Mouse (Mus musculus): Measurements from ENCODE around the gene Cdh4. TPM values are rescaled to one million over a fixed set of nuclear protein-coding genes. Genes with fewer than 3 reads are reported as not detected.

The Cdh4 gene
- polyA plus RNA-seq, 1 experiment from 2014 or later: 22.6 TPM

DNA sequence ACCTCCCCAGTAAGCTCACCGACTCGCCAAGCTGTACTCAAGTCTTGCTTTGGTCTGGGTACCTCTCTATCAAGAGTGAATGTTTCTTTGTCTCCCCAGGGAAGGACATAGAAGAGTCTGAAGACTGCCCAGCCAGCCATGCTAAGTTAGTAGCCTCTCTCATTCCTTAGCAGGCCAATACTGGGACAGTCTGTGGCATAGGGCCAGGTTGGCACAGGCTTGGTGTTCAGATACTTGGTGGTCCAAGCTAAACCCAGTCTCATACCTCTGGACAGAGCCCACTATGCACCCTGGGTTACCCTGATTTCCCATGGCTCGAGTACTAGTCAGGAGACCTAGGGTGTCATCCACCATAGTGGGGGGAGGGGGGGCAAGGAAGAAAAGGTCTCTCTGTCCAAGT, 1.1 kb upstream of the Cdh4 start:
- H3K4me1 ChIP-seq: peaks cover 22% of the 10 kb centered on the region
- 63% methylated on average over 3 of the region's 3 CpGs for WGBS
- H3K36me3 ChIP-seq: no peaks in the 10 kb centered on the region
- H3K27me3 ChIP-seq (replicated peaks): peaks cover 25% of the 10 kb centered on the region
- no peak overlapping the region for H3K4me2 ChIP-seq (replicated peaks)
- no peak overlapping the region for H3K4me3 ChIP-seq
- no peak overlapping the region for H3K27ac ChIP-seq
- no peaks in the 10 kb centered on the region for H3K9me3 ChIP-seq
- no peak for ATAC-seq (ENCODE audit: low FRiP score, low read depth)
- H3K9ac ChIP-seq: no peak overlapping the region

DNA sequence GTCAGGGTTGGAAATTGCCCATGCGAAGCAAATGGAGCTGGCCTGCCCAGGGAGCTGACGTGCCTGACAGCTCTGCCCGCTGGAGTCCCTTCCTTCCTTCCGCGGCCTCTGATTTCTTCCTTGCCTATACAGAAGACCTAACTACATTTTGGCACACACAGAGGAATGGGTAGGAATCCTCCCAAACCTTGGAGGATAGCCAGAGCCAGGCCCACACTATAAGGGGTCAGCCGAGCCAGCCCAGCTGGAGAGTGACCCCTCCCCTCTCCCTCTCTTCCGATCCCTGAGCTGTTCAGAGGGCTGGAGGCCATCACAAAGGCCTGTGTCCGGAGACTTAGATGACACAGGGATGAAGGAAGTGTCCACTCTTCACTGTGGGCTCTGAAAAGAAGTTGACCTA, 514 bp upstream of the Cdh4 start:
- H3K9ac ChIP-seq: 0 out of 2 replicates have a peak overlapping the region, but pooled peaks have one; percentile 83
- peaks cover 25% of the 10 kb centered on the region for H3K27me3 ChIP-seq (replicated peaks)
- no peak overlapping the region for H3K4me3 ChIP-seq
- H3K27ac ChIP-seq: no peak overlapping the region
- WGBS: 4% methylated on average over 8 of the region's 8 CpGs
- H3K9me3 ChIP-seq: no peaks in the 10 kb centered on the region
- H3K4me1 ChIP-seq: peaks cover 22% of the 10 kb centered on the region
- ATAC-seq (ENCODE audit: low FRiP score, low read depth): peak; percentile 11
- H3K36me3 ChIP-seq: no peaks in the 10 kb centered on the region
- H3K4me2 ChIP-seq (replicated peaks): peak overlapping the region; percentile 66

GRCm38 (mm10) chr2:179442541-179443225, 452 bp downstream of the Cdh4 start:
- H3K9ac ChIP-seq: peak overlapping the region; percentile 83
- peak overlapping the region; percentile 42; the same call in 1 of the 2 replicates for H3K27ac ChIP-seq
- no peaks in the 10 kb centered on the region for H3K36me3 ChIP-seq
- peaks cover 25% of the 10 kb centered on the region for H3K27me3 ChIP-seq (replicated peaks)
- ATAC-seq (ENCODE audit: low FRiP score, low read depth): peak; percentile 80
- peak overlapping the region; percentile 71 for H3K4me3 ChIP-seq
- H3K4me1 ChIP-seq: peaks cover 22% of the 10 kb centered on the region
- H3K9me3 ChIP-seq: no peaks in the 10 kb centered on the region
- H3K4me2 ChIP-seq (replicated peaks): peak overlapping the region; percentile 66
- WGBS: under 1% methylated on average over 89 of the region's 95 CpGs

- ATAC-seq (ENCODE audit: low FRiP score, low read depth): peak; percentile 56
- H3K4me3 ChIP-seq: peak overlapping the region; percentile 71
- no peaks in the 10 kb centered on the region for H3K36me3 ChIP-seq
- H3K9me3 ChIP-seq: no peaks in the 10 kb centered on the region
- H3K9ac ChIP-seq: peak overlapping the region; percentile 83
- H3K27ac ChIP-seq: peak overlapping the region; percentile 42; the same call in 1 of the 2 replicates
- H3K4me2 ChIP-seq (replicated peaks): peak overlapping the region; percentile 66
- H3K27me3 ChIP-seq (replicated peaks): peaks cover 25% of the 10 kb centered on the region
- WGBS: under 1% methylated on average over 51 of the region's 51 CpGs
- peaks cover 22% of the 10 kb centered on the region for H3K4me1 ChIP-seq
These were observed 1.1 kb downstream of the Cdh4 start for GRCm38 (mm10) chr2:179443226-179443815.

DNA sequence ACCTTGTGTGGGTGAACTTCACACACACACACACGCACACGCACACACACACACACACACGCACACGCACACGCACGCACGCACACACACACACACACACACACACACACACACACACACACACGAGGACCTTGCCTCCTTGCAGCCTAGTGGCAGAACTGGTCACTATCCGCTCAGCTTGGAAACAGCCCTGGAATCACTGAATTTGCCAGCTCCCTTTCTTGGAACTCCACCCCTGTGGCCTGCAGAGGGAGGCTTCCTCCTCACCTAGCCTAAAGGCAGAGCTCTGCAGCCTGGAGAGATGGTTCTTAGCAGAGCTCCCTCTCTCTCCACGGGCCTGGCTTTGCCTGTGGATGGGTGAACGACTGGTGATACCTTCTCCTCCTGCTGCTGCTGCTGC, 1.7 kb downstream of the Cdh4 start:
- Histone ChIP-seq H3K4me3 (peak overlapping the region; percentile 71), H3K36me3 (peaks cover under 1% of the 10 kb centered on the region; the same call in 1 of the 2 replicates), H3K4me2 (replicated peaks) (peak overlapping the region; percentile 66), H3K4me1 (peaks cover 22% of the 10 kb centered on the region), H3K9ac (peak overlapping the region; percentile 83), H3K27ac (no peak overlapping the region), H3K9me3 (peaks cover 2% of the 10 kb centered on the region), H3K27me3 (replicated peaks) (peaks cover 25% of the 10 kb centered on the region)
- WGBS: 22% methylated on average over 5 of the region's 11 CpGs
- ATAC-seq (ENCODE audit: low FRiP score, low read depth): no peak

DNA sequence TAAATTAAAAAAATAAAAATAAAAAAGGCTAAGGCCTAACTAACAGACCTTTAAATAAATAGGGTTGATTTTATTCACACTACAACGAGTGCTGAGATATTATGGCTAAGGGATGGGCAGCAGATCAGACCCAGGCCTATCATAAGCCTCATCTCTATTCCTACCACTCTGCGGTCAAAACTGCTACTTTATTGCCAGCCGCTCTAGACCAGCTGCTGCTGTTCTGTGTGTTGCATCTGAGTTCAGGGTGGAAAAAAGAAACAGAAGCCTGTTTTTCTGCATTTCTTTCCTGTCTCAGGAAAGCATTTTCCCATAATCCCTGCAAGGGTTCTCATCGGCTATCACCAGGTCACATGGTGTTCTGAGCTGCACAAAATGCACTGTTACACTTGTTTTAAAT, 6.0 kb downstream of the Cdh4 start:
- no peak for ATAC-seq (ENCODE audit: low FRiP score, low read depth)
- peaks cover 5% of the 10 kb centered on the region for H3K9me3 ChIP-seq
- WGBS: 97% methylated on average over 4 of the region's 4 CpGs
- peaks cover 10% of the 10 kb centered on the region for H3K4me1 ChIP-seq
- no peak overlapping the region for H3K9ac ChIP-seq
- no peak overlapping the region for H3K4me2 ChIP-seq (replicated peaks)
- peaks cover 5% of the 10 kb centered on the region; the same call in 1 of the 2 replicates for H3K36me3 ChIP-seq
- no peak overlapping the region for H3K4me3 ChIP-seq
- H3K27ac ChIP-seq: no peak overlapping the region
- H3K27me3 ChIP-seq (replicated peaks): peaks cover 15% of the 10 kb centered on the region

- H3K27me3 ChIP-seq (replicated peaks): peaks cover 12% of the 10 kb centered on the region
- no peak overlapping the region for H3K4me3 ChIP-seq
- no peak overlapping the region for H3K4me2 ChIP-seq (replicated peaks)
- H3K36me3 ChIP-seq: peaks cover 5% of the 10 kb centered on the region; the same call in 1 of the 2 replicates
- ATAC-seq (ENCODE audit: low FRiP score, low read depth): no peak
- WGBS: 97% methylated on average over 1 of the region's 1 CpGs
- H3K4me1 ChIP-seq: peaks cover 2% of the 10 kb centered on the region
- H3K9ac ChIP-seq: no peak overlapping the region
- peaks cover 5% of the 10 kb centered on the region for H3K9me3 ChIP-seq
- H3K27ac ChIP-seq: no peak overlapping the region
These were observed 6.8 kb downstream of the Cdh4 start for GRCm38 (mm10) chr2:179449018-179449417.

DNA sequence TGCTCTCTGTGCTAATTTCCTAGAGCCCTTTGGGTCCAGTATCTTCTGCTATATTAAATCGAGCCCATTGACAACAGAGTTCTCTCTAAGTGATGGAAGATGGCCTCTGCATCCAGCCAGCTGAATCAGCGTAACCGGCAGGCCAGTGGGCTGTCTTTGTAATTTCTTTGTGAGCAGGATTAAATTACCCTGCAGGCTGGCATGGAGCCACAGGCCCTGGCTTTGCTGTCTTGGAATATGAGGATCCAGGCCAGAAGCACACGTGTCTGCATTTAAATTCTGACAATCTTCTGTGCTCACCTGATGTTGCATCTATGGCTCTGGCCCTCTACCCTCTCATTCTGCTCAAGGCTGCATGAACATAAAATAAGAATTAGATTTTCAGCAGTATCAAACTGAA, 17.0 kb downstream of the Cdh4 start:
- Histone ChIP-seq H3K4me2 (replicated peaks) (no peak overlapping the region), H3K9ac (no peak overlapping the region), H3K9me3 (peaks cover 70% of the 10 kb centered on the region), H3K27me3 (replicated peaks) (no peaks in the 10 kb centered on the region), H3K27ac (no peak overlapping the region), H3K4me1 (no peaks in the 10 kb centered on the region), H3K4me3 (no peak overlapping the region), H3K36me3 (peaks cover 36% of the 10 kb centered on the region)
- WGBS: 79% methylated on average over 4 of the region's 4 CpGs
- ATAC-seq (ENCODE audit: low FRiP score, low read depth): no peak

- peaks cover 34% of the 10 kb centered on the region for H3K36me3 ChIP-seq
- no peak for ATAC-seq (ENCODE audit: low FRiP score, low read depth)
- H3K4me2 ChIP-seq (replicated peaks): no peak overlapping the region
- H3K4me1 ChIP-seq: no peaks in the 10 kb centered on the region
- WGBS: 95% methylated on average over 2 of the region's 2 CpGs
- no peak overlapping the region for H3K9ac ChIP-seq
- H3K27me3 ChIP-seq (replicated peaks): no peaks in the 10 kb centered on the region
- peaks cover 69% of the 10 kb centered on the region for H3K9me3 ChIP-seq
- no peak overlapping the region for H3K27ac ChIP-seq
- no peak overlapping the region for H3K4me3 ChIP-seq
These were observed 17.4 kb downstream of the Cdh4 start for GRCm38 (mm10) chr2:179459606-179460005.

GRCm38 (mm10) chr2:179463514-179463913, 21.3 kb downstream of the Cdh4 start:
- Histone ChIP-seq H3K9me3 (peaks cover 73% of the 10 kb centered on the region), H3K27me3 (replicated peaks) (no peaks in the 10 kb centered on the region), H3K4me3 (no peak overlapping the region), H3K36me3 (peaks cover 23% of the 10 kb centered on the region), H3K4me1 (no peaks in the 10 kb centered on the region), H3K27ac (no peak overlapping the region), H3K4me2 (replicated peaks) (no peak overlapping the region), H3K9ac (no peak overlapping the region)
- 87% methylated on average over 4 of the region's 4 CpGs for WGBS
- no peak for ATAC-seq (ENCODE audit: low FRiP score, low read depth)

DNA sequence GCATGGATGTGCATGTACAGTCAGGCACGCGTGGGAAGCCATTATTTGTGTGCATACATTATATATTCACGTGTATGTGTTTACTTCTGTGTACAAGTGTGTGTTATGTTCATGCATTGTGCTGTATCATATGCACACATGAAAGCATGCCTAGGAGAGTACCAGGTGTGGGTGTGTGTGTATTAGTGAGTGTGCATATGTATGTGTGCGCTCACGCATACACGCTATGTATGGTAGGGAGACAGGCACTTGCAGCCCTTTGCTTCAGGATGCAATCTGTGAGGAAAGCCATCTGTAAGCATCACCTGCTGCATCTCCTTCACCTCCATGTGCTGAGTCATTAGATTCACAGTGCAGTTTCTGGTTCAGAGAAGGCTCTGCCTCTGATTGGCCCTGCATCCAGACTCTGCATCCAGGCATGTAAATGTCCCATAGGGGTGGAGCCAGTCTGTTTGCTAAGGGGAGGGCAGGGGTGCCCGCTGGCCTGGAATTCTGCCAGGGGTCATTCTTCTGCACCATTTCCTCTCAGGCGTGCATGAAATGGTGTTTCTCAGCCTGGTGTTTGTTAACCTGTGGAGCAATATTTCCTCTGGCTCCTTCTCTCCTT, 25.7 kb downstream of the Cdh4 start:
- Histone ChIP-seq H3K9me3 (peaks cover 32% of the 10 kb centered on the region), H3K4me1 (0 out of 2 replicates have a peak, but pooled peaks cover under 1% of the 10 kb centered on the region), H3K27ac (no peak overlapping the region), H3K27me3 (replicated peaks) (no peaks in the 10 kb centered on the region), H3K4me2 (replicated peaks) (no peak overlapping the region), H3K36me3 (0 out of 2 replicates have a peak, but pooled peaks cover under 1% of the 10 kb centered on the region), H3K4me3 (no peak overlapping the region), H3K9ac (no peak overlapping the region)
- peak; percentile 53; the same call in 1 of the 2 replicates for ATAC-seq (ENCODE audit: low FRiP score, low read depth)
- WGBS: 85% methylated on average over 8 of the region's 8 CpGs

DNA sequence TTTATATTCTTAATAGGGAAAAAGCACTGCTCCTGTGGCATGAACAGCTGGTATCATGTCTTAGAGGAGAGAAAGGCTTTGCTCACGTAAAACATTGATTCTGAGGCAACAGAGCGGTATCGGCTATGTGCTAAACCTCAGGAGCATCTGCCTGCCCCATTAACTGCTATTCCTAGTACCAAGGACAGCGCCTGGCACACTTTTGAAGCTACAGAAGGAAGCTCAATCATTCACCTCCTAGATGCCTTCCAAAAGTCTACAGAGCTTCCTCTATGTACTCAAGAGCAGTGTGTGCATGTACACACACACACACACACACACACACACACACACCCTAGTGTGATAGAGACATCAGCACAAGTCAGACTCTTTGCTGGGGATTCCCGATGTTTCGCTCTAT, 34.4 kb downstream of the Cdh4 start:
- Histone ChIP-seq H3K4me2 (replicated peaks) (no peak overlapping the region), H3K27me3 (replicated peaks) (no peaks in the 10 kb centered on the region), H3K4me3 (no peak overlapping the region), H3K9ac (no peak overlapping the region), H3K9me3 (no peaks in the 10 kb centered on the region), H3K36me3 (no peaks in the 10 kb centered on the region), H3K4me1 (peaks cover 10% of the 10 kb centered on the region), H3K27ac (no peak overlapping the region)
- 86% methylated on average over 6 of the region's 6 CpGs for WGBS
- ATAC-seq (ENCODE audit: low FRiP score, low read depth): no peak
